Mouse (Mus musculus) adrenal gland, adult 10 weeks (tissue): Measurements from ENCODE around the gene Olfr1354. TPM values are rescaled to one million over a fixed set of nuclear protein-coding genes. Genes with fewer than 3 reads are reported as not detected.

Experiments
- polyA plus RNA-seq: library from polyadenylated mRNA; stranded (reverse); fragments of 350-450 nt; fragmentation: Illumina TruSeq; extraction: RNeasy Lipid Tissue Mini Kit (QIAGEN cat#74804); gene quantifications from one replicate; pipeline ENCODE4 v1.2.3, GENCODE M21; 2014; ENCODE audit warnings: low read depth, low replicate concordance

Olfr1354 gene
- not detected for polyA plus RNA-seq

GRCm38 (mm10) chr10:78912871-78913270 is at the start of gene Olfr1354:
Gene Olfr1354 (plus strand): TSS chr10:78913171.

GRCm38 (mm10) chr10:78875240-78875639 is 37.7 kb upstream of the Olfr1354 start, which contains the start of gene Olfr1355:
Gene Olfr1355 (plus strand): TSS chr10:78875540.

GRCm38 (mm10) chr10:78950336-78950735 is 37.4 kb downstream of the Olfr1354 start, which contains the start of gene Olfr8:
Gene Olfr8 (plus strand): TSS chr10:78950636.

GRCm38 (mm10) chr10:78963009-78963408 is 50.0 kb downstream of the Olfr1354 start, which contains the start of gene Olfr1353:
Gene Olfr1353 (plus strand): TSS chr10:78963309.

Other genes with a start within 250 kb of the Olfr1354 start
- gene Casp14, start 194.9 kb upstream of the Olfr1354 start, polyA plus RNA-seq = not detected
- gene Ccdc105, start 160.1 kb upstream of the Olfr1354 start, polyA plus RNA-seq = not detected
- gene Slc1a6, start 132.7 kb upstream of the Olfr1354 start, polyA plus RNA-seq = not detected
- gene Olfr1356, start 61.0 kb upstream of the Olfr1354 start, polyA plus RNA-seq = not detected
- not detected for gene Olfr1355, start 37.6 kb upstream of the Olfr1354 start, polyA plus RNA-seq
- not detected for gene Olfr8, start 37.5 kb downstream of the Olfr1354 start, polyA plus RNA-seq
- not detected for gene Olfr1353, start 50.1 kb downstream of the Olfr1354 start, polyA plus RNA-seq
- gene Olfr1352, start 67.9 kb downstream of the Olfr1354 start, polyA plus RNA-seq = not detected
- not detected for gene Olfr1351, start 99.3 kb downstream of the Olfr1354 start, polyA plus RNA-seq
- gene Olfr57, start 115.6 kb downstream of the Olfr1354 start, polyA plus RNA-seq = not detected
- gene 2610008E11Rik, start 184.4 kb downstream of the Olfr1354 start, polyA plus RNA-seq = 64.9 TPM
- not detected for gene Vmn2r80, start 235.6 kb downstream of the Olfr1354 start, polyA plus RNA-seq